Mouse (Mus musculus): ENCODE data around the gene Gm49510.

DNA sequence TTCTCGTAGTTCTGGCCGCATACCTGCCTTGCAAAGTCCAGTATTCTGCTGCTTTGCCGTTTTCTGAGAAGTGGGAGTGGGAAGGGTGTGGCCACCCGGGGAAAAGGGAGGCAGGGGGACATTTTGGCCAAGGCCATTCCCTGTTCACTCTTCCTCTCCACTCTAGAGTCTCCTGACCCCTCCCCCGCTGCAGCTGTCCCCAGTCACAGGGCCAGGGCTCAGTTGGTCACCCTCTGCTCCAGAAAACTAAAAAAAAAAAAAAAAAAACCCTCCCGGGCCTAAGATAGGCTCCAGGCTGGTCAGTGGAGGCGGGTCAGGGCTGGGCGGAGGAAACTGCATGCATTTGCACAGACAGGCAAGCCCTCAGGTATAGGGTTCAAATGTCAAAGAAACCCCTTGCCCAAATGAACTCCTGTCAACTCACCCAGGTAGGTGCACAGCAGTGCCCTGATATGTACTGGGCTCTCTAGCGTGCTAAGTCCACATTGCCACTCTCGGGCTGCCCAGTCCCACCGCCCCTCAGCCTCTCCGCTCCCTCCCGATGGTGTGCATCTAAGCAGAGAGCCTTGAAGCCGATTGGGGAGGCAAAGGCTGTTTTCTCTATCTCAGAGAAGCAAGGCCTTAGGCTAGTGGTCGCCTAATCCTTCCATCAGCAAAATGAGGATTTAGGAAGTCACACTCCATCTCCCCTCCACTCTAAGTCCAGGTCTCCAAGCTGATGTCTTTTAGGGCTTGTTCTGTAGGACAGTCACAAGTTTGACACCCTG, 27.7 kb downstream of the Gm49510 start:
- TF ChIP-seq CTCF (IDR thresholded peaks at IDR 0.05; ENCODE audit: extremely low read depth, insufficient read depth, insufficient read length, insufficient replicate concordance) (no peak), POLR2A (IDR thresholded peaks at IDR 0.05; ENCODE audit: low read depth, low read length) (no peak)

Measured in spleen, adult 2 months (tissue).